Mouse (Mus musculus): ENCODE results near the gene Gm49380. TPM values are rescaled to one million over a fixed set of nuclear protein-coding genes. Genes with fewer than 3 reads are reported as not detected.
A peak's percentile ranks its signal among the peaks of the same experiment; 100 is the strongest.

Gm49380 gene
- total RNA-seq, 2 experiments from 2014 or later = not detected

- ATAC-seq (replicated peaks; ENCODE audit: poor library complexity, severe bottlenecking) = peak; percentile 52
Observed at GRCm38 (mm10) chr9:44031079-44031478, 82.2 kb downstream of the Gm49380 start.

GRCm38 (mm10) chr9:44030646-44031045 is 82.7 kb downstream of the Gm49380 start:
- no peak for ATAC-seq (replicated peaks; ENCODE audit: poor library complexity, severe bottlenecking)

- no peak; the same call in 1 of the 2 replicates for ATAC-seq (replicated peaks; ENCODE audit: poor library complexity, severe bottlenecking)
Observed at GRCm38 (mm10) chr9:44029580-44030236, 83.6 kb downstream of the Gm49380 start.

- ATAC-seq (replicated peaks; ENCODE audit: poor library complexity, severe bottlenecking) = peak; percentile 79
Observed at GRCm38 (mm10) chr9:44024096-44024495, 89.2 kb downstream of the Gm49380 start.

GRCm38 (mm10) chr9:44022100-44022847 is 91.0 kb downstream of the Gm49380 start:
- ATAC-seq (replicated peaks; ENCODE audit: poor library complexity, severe bottlenecking) = no peak

- ATAC-seq (replicated peaks; ENCODE audit: poor library complexity, severe bottlenecking) = no peak
Observed at GRCm38 (mm10) chr9:44020001-44020400, 93.3 kb downstream of the Gm49380 start.

- no peak for ATAC-seq (replicated peaks; ENCODE audit: poor library complexity, severe bottlenecking)
Observed at GRCm38 (mm10) chr9:44017846-44018245, 95.5 kb downstream of the Gm49380 start.

Other genes starting within 250 kb of the Gm49380 start
- gene Thy1, start 70.1 kb downstream of the Gm49380 start, total RNA-seq (2014; fragmentation: Nextera tagmentation) = 3.3 TPM in 1 of 2 replicates, not detected in the other
- gene Thy1, start 70.1 kb downstream of the Gm49380 start, total RNA-seq (2017) = not detected in 2 replicates
- gene Usp2, start 46.5 kb downstream of the Gm49380 start, total RNA-seq (2014; fragmentation: Nextera tagmentation) = 3.6 and 12.0 TPM in 2 replicates
- 1.2 and 3.1 TPM in 2 replicates for gene Usp2, start 46.5 kb downstream of the Gm49380 start, total RNA-seq (2017)
- not detected in 2 replicates for gene Mfrp, start 11.8 kb downstream of the Gm49380 start, total RNA-seq (2014; fragmentation: Nextera tagmentation)
- 0.15 TPM in 1 of 2 replicates, not detected in the other for gene Mfrp, start 11.8 kb downstream of the Gm49380 start, total RNA-seq (2017)
- gene C1qtnf5, start 6.3 kb downstream of the Gm49380 start, total RNA-seq (2014; fragmentation: Nextera tagmentation) = not detected in 2 replicates
- not detected in 2 replicates for gene C1qtnf5, start 6.3 kb downstream of the Gm49380 start, total RNA-seq (2017)
- 44.9 and 55.6 TPM in 2 replicates for gene Rnf26, start within 50 bp of the Gm49380 start, total RNA-seq (2014; fragmentation: Nextera tagmentation)
- 17.8 and 19.3 TPM in 2 replicates for gene Rnf26, start within 50 bp of the Gm49380 start, total RNA-seq (2017)
- not detected in 2 replicates for gene Mcam, start 21.0 kb upstream of the Gm49380 start, total RNA-seq (2014; fragmentation: Nextera tagmentation)
- gene Mcam, start 21.0 kb upstream of the Gm49380 start, total RNA-seq (2017) = 0.47 and 1.7 TPM in 2 replicates
- gene Cbl, start 120.5 kb upstream of the Gm49380 start, total RNA-seq (2014; fragmentation: Nextera tagmentation) = 89.7 and 108 TPM in 2 replicates
- gene Cbl, start 120.5 kb upstream of the Gm49380 start, total RNA-seq (2017) = 40.3 and 42.9 TPM in 2 replicates
- not detected in 2 replicates for gene Ccdc153, start 127.2 kb upstream of the Gm49380 start, total RNA-seq (2014; fragmentation: Nextera tagmentation)
- gene Ccdc153, start 127.2 kb upstream of the Gm49380 start, total RNA-seq (2017) = not detected in 2 replicates
- gene Pdzd3, start 138.0 kb upstream of the Gm49380 start, total RNA-seq (2014; fragmentation: Nextera tagmentation) = not detected in 2 replicates
- gene Pdzd3, start 138.0 kb upstream of the Gm49380 start, total RNA-seq (2017) = 0.22 TPM in 1 of 2 replicates, not detected in the other
- 4.9 and 11.1 TPM in 2 replicates for gene Nlrx1, start 155.1 kb upstream of the Gm49380 start, total RNA-seq (2014; fragmentation: Nextera tagmentation)
- gene Nlrx1, start 155.1 kb upstream of the Gm49380 start, total RNA-seq (2017) = 7.3 and 8.4 TPM in 2 replicates
- 0.21 TPM in 1 of 2 replicates, not detected in the other for gene Abcg4, start 175.1 kb upstream of the Gm49380 start, total RNA-seq (2014; fragmentation: Nextera tagmentation)
- gene Abcg4, start 175.1 kb upstream of the Gm49380 start, total RNA-seq (2017) = not detected in 2 replicates
- 12.7 TPM in 2 replicates for gene Hinfp, start 192.2 kb upstream of the Gm49380 start, total RNA-seq (2014; fragmentation: Nextera tagmentation)
- gene Hinfp, start 192.2 kb upstream of the Gm49380 start, total RNA-seq (2017) = 11.6 and 12.2 TPM in 2 replicates
- gene C2cd2l, start 206.8 kb upstream of the Gm49380 start, total RNA-seq (2014; fragmentation: Nextera tagmentation) = 8.3 and 17.5 TPM in 2 replicates
- 4.2 and 5.9 TPM in 2 replicates for gene C2cd2l, start 206.8 kb upstream of the Gm49380 start, total RNA-seq (2017)
- gene Dpagt1, start 212.5 kb upstream of the Gm49380 start, total RNA-seq (2014; fragmentation: Nextera tagmentation) = 41.0 and 48.8 TPM in 2 replicates
- gene Dpagt1, start 212.5 kb upstream of the Gm49380 start, total RNA-seq (2017) = 18.2 and 26.4 TPM in 2 replicates
- 76.3 and 96.9 TPM in 2 replicates for gene H2afx, start 221.2 kb upstream of the Gm49380 start, total RNA-seq (2014; fragmentation: Nextera tagmentation)
- 298 and 423 TPM in 2 replicates for gene H2afx, start 221.2 kb upstream of the Gm49380 start, total RNA-seq (2017)
- 64.3 and 92.6 TPM in 2 replicates for gene Hmbs, start 230.7 kb upstream of the Gm49380 start, total RNA-seq (2014; fragmentation: Nextera tagmentation)
- gene Hmbs, start 230.7 kb upstream of the Gm49380 start, total RNA-seq (2017) = 32.2 and 47.4 TPM in 2 replicates
- gene Vps11, start 248.2 kb upstream of the Gm49380 start, total RNA-seq (2014; fragmentation: Nextera tagmentation) = 25.8 and 27.1 TPM in 2 replicates
- 21.1 and 21.5 TPM in 2 replicates for gene Vps11, start 248.2 kb upstream of the Gm49380 start, total RNA-seq (2017)

Measured in granulocyte monocyte progenitor cell, adult 5-6 weeks (primary cell).